In the genomic region with DNA sequence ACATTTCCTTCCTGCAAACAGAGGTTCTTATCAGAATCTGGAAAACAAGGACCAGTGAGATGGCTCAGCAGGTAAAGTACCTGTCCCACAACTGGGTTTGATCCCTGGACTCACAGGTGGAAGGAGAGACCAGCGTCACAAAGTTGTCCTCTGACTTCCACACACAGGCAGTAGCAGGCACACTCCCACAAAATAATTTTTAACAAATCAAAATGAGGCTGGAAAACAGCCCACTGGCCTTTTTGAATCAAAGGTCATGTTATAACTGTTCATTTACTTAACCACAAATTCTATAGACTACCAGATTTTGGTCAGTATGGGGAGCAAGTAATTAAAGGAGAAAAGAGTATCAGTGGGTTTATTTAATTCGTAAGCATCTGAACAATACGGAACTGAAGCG, we compare ENCODE assay signal across 25 mouse cellular contexts. TPM values are rescaled to one million over a fixed set of nuclear protein-coding genes. Genes with fewer than 3 reads are reported as not detected.
DNase-seq lines count a peak whose midpoint lies in the region; ATAC-seq and TF ChIP-seq lines count a peak whose summit lies in the region.
"Had no signal": no experiment of that assay in that cellular context is flagged by ENCODE, and none has a peak within 500 bp of the region (broad histone marks: within the 10 kb centered on the region; RNA-seq: fewer than 3 reads in every experiment).

No protein-coding gene starts in this region.

- 91% methylated on average over 4 of the region's 4 CpGs for WGBS in heart, embryonic 15.5 days
- 87% methylated on average over 4 of the region's 4 CpGs for WGBS in stomach, postnatal 0 days

- no peaks in the 10 kb centered on the region for H3K27me3 ChIP-seq in heart, embryonic 15.5 days
- H3K27me3 ChIP-seq in stomach, postnatal 0 days (ENCODE audit: control insufficient read depth, insufficient read depth, low read length), result no peaks in the 10 kb centered on the region
- H3K27me3 ChIP-seq: embryonic facial prominence, embryonic 13.5 days; hindbrain, embryonic 15.5 days; limb, embryonic 13.5 days; liver, embryonic 13.5 days; megakaryocyte, embryonic 14.5 days; midbrain, embryonic 13.5 days; neural tube, embryonic 13.5 days had no signal

- DNase-seq in gastrocnemius, adult 2 months, result no peak
- DNase-seq in gastrocnemius, adult 18-20 months (ENCODE audit: low spot score), result no peak
- no peak for DNase-seq in heart, adult 18-20 months
- DNase-seq in kidney, adult 9 months, result peak; percentile 59
- no peak for DNase-seq in kidney, postnatal 4 days
- DNase-seq in stomach, postnatal 0 days (ENCODE audit: low spot score), result no peak
- DNase-seq: adrenal gland, postnatal 25 days; forebrain, postnatal 0 days; gastrocnemius, postnatal 14 days; kidney, adult 18-20 months; liver, embryonic 13.5 days; right cerebral cortex, postnatal 4 days; thymus, adult 2 months; thymus, postnatal 36 days had no signal

- no peak for TF ChIP-seq CTCF in gastrocnemius, adult 2 months (IDR thresholded peaks at IDR 0.05)
- TF ChIP-seq CTCF in stomach, postnatal 0 days (IDR thresholded peaks at IDR 0.05; ENCODE audit: low read depth), result no peak

- H3K27ac ChIP-seq in gastrocnemius, adult 2 months, result peak overlapping the region; percentile 12; the same call in 1 of the 2 replicates
- 0 out of 2 replicates have a peak overlapping the region, but pooled peaks have one; percentile 37 for H3K27ac ChIP-seq in heart, embryonic 15.5 days
- 0 out of 2 replicates have a peak overlapping the region, but pooled peaks have one; percentile 30 for H3K27ac ChIP-seq in stomach, postnatal 0 days (replicated peaks)
- H3K27ac ChIP-seq: embryonic facial prominence, embryonic 13.5 days; kidney, postnatal 0 days; left cerebral cortex, adult 2 months; limb, embryonic 13.5 days; liver, embryonic 13.5 days; midbrain, embryonic 13.5 days had no signal

- peaks cover 39% of the 10 kb centered on the region for H3K4me1 ChIP-seq in heart, embryonic 15.5 days (replicated peaks)
- peaks cover 11% of the 10 kb centered on the region for H3K4me1 ChIP-seq in stomach, postnatal 0 days (replicated peaks; ENCODE audit: control insufficient read depth, insufficient read depth)

- H3K36me3 ChIP-seq in heart, embryonic 15.5 days, result no peaks in the 10 kb centered on the region
- no peaks in the 10 kb centered on the region for H3K36me3 ChIP-seq in stomach, postnatal 0 days (ENCODE audit: control insufficient read depth, insufficient read depth, low read length)
- H3K36me3 ChIP-seq: hindbrain, embryonic 15.5 days; midbrain, embryonic 13.5 days had no signal

- no peak overlapping the region for H3K9ac ChIP-seq in heart, embryonic 15.5 days
- no peak overlapping the region for H3K9ac ChIP-seq in stomach, postnatal 0 days (ENCODE audit: low read length)
- H3K9ac ChIP-seq: embryonic facial prominence, embryonic 13.5 days; forebrain, postnatal 0 days; hindbrain, embryonic 15.5 days; limb, embryonic 13.5 days; liver, embryonic 13.5 days; midbrain, embryonic 13.5 days; neural tube, embryonic 13.5 days had no signal

- ATAC-seq in heart, embryonic 15.5 days (replicated peaks; ENCODE audit: insufficient number of reproducible peaks, insufficient read depth, low FRiP score, low read depth), result no peak
- ATAC-seq in stomach, postnatal 0 days (ENCODE audit: low FRiP score, low TSS enrichment), result no peak
- ATAC-seq: CD4-positive, CD25-positive, alpha-beta regulatory T cell, adult 4 months; forebrain, postnatal 0 days had no signal

- H3K4me3 ChIP-seq in gastrocnemius, adult 2 months, result no peak overlapping the region
- no peak overlapping the region for H3K4me3 ChIP-seq in heart, embryonic 15.5 days
- H3K4me3 ChIP-seq in stomach, postnatal 0 days (ENCODE audit: low read depth, low read length), result no peak overlapping the region
- H3K4me3 ChIP-seq: embryonic facial prominence, embryonic 13.5 days; forebrain, embryonic 10.5 days; hindbrain, embryonic 15.5 days; left cerebral cortex, adult 2 months; limb, embryonic 13.5 days; liver, embryonic 13.5 days; megakaryocyte, embryonic 14.5 days; midbrain, embryonic 13.5 days; neural tube, embryonic 13.5 days had no signal

- H3K4me2 ChIP-seq in heart, embryonic 15.5 days, result no peak overlapping the region
- H3K4me2 ChIP-seq in stomach, postnatal 0 days (replicated peaks; ENCODE audit: low read depth), result no peak overlapping the region
- H3K4me2 ChIP-seq: embryonic facial prominence, embryonic 13.5 days; hindbrain, embryonic 15.5 days; liver, embryonic 13.5 days; midbrain, embryonic 13.5 days; neural tube, embryonic 13.5 days had no signal

- no peaks in the 10 kb centered on the region for H3K9me3 ChIP-seq in heart, embryonic 15.5 days (replicated peaks)
- H3K9me3 ChIP-seq in stomach, postnatal 0 days (ENCODE audit: control insufficient read depth, low read length), result no peaks in the 10 kb centered on the region
- H3K9me3 ChIP-seq: embryonic facial prominence, embryonic 13.5 days; forebrain, embryonic 10.5 days; hindbrain, embryonic 15.5 days; limb, embryonic 13.5 days; liver, embryonic 13.5 days; megakaryocyte, embryonic 14.5 days; midbrain, embryonic 13.5 days; neural tube, embryonic 13.5 days had no signal

- no peak for TF ChIP-seq EP300 in stomach, postnatal 0 days (optimal IDR thresholded peaks at IDR 0.05)

- intact Hi-C loops in gastrocnemius, adult 2 months (cut with DNase I), result loop anchor here (5.0 kb wide), 1 partner anchor 50 kb away; the partner anchor contains the start of gene Fnip2

RNA-seq across cellular contexts. Expression of gene Fnip2, which starts 50.6 kb away (rescaled TPM):
- 1 to 10 TPM; 3.5 to 5.0 TPM for total RNA-seq in gastrocnemius, adult 2 months (2021)
- 1 to 10 TPM; 3.4 to 4.6 TPM for total RNA-seq in gastrocnemius, adult 18-20 months (2021)
- 2.9 and 3.6 TPM in 2 replicates for polyA plus RNA-seq in heart, embryonic 15.5 days (2015; fragmentation: Nextera tagmentation; extraction: Ambion mirVana)
- total RNA-seq in heart, adult 18-20 months (2021), result 10 to 100 TPM; 24.7 to 24.8 TPM
- 2.5 and 2.6 TPM in 2 replicates for polyA plus RNA-seq in stomach, postnatal 0 days (2015; fragmentation: Nextera tagmentation; extraction: Ambion mirVana)

Comparison
In these comparisons a context has a peak if more than half of its experiments do, and no peak if none do; other contexts are left out.
1. RNA of gene Fnip2, which starts 50.6 kb away (total RNA-seq): 24.7 to 24.8 TPM in heart, adult 18-20 months; 3.5 to 5.0 TPM in gastrocnemius, adult 2 months and 3.4 to 4.6 TPM in gastrocnemius, adult 18-20 months; every median in the first group is over 4 times any median in the second.
2. Peak in every context shown above with its lines, with median percentiles within 50 percentile points of each other: H3K27ac ChIP-seq.